Mouse (Mus musculus): Measurements from ENCODE around the gene Olfr765. TPM values are rescaled to one million over a fixed set of nuclear protein-coding genes. Genes with fewer than 3 reads are reported as not detected.
"Not testable (repeated sequence)": the region's sequence is repeated elsewhere in the genome, so short reads cannot be mapped to it uniquely, and the experiment has no call there.

The Olfr765 gene
- not detected for total RNA-seq (2021)
- long read RNA-seq, experiment 1, result 0 reads
- long read RNA-seq, experiment 2, result 0 reads

GRCm38 (mm10) chr10:129049898-129050297 is at the start of gene Olfr765:
Olfr765 (minus strand) TSS chr10:129049998.
- intact Hi-C loops (cut with DNase I; ENCODE audit: low total_unique reads), result not testable (repeated sequence)

GRCm38 (mm10) chr10:129099275-129099674 is 49.5 kb upstream of the Olfr765 start, which contains the start of gene Olfr768:
Olfr768 (minus strand) TSS chr10:129099375.
- intact Hi-C loops (cut with DNase I; ENCODE audit: low total_unique reads), result no loop called here

More at GRCm38 (mm10) chr10:129049898-129050297, at the start of gene Olfr765:
- DNase-seq, result not testable (repeated sequence)

GRCm38 (mm10) chr10:129082810-129083209 is 33.0 kb upstream of the Olfr765 start, which contains the start of gene Olfr767:
Olfr767 (minus strand) TSS chr10:129082910.
- intact Hi-C loops (cut with DNase I; ENCODE audit: low total_unique reads); DNase-seq: not testable (repeated sequence)

More at GRCm38 (mm10) chr10:129099275-129099674, 49.5 kb upstream of the Olfr765 start, which contains the start of gene Olfr768:
- DNase-seq, result no peak

GRCm38 (mm10) chr10:129068877-129069276 is 19.1 kb upstream of the Olfr765 start, which contains the start of gene Olfr766-ps1:
Olfr766-ps1 (minus strand) TSS chr10:129068977.
- DNase-seq, result no peak
- intact Hi-C loops (cut with DNase I; ENCODE audit: low total_unique reads), result no loop called here

- DNase-seq, result no peak
- intact Hi-C loops (cut with DNase I; ENCODE audit: low total_unique reads), result no loop called here
Measured at GRCm38 (mm10) chr10:129039796-129040195, 10.0 kb downstream of the Olfr765 start, which contains the start of gene Olfr764-ps1. Olfr764-ps1 (minus strand) TSS chr10:129039896.

- intact Hi-C loops (cut with DNase I; ENCODE audit: low total_unique reads), result no loop called here
- no peak for DNase-seq
Measured at GRCm38 (mm10) chr10:129028343-129028742, 21.5 kb downstream of the Olfr765 start.

GRCm38 (mm10) chr10:129026018-129026662 is 23.7 kb downstream of the Olfr765 start:
- DNase-seq, result no peak
- intact Hi-C loops (cut with DNase I; ENCODE audit: low total_unique reads), result no loop called here

- intact Hi-C loops (cut with DNase I; ENCODE audit: low total_unique reads), result no loop called here
Measured at GRCm38 (mm10) chr10:129023319-129023718, 26.5 kb downstream of the Olfr765 start.

GRCm38 (mm10) chr10:129014477-129014876 is 35.3 kb downstream of the Olfr765 start:
- intact Hi-C loops (cut with DNase I; ENCODE audit: low total_unique reads), result no loop called here
- no peak for DNase-seq

More at GRCm38 (mm10) chr10:129023319-129023718, 26.5 kb downstream of the Olfr765 start:
- DNase-seq, result no peak

GRCm38 (mm10) chr10:129011511-129011910 is 38.3 kb downstream of the Olfr765 start:
- intact Hi-C loops (cut with DNase I; ENCODE audit: low total_unique reads); DNase-seq: not testable (repeated sequence)

GRCm38 (mm10) chr10:129010288-129010841 is 39.4 kb downstream of the Olfr765 start, which contains the start of gene Olfr763:
Olfr763 (plus strand) TSS chr10:129010791.
- intact Hi-C loops (cut with DNase I; ENCODE audit: low total_unique reads), result no loop called here
- DNase-seq, result no peak

- intact Hi-C loops (cut with DNase I; ENCODE audit: low total_unique reads), result no loop called here
Measured at GRCm38 (mm10) chr10:129004032-129004920, 45.5 kb downstream of the Olfr765 start.

GRCm38 (mm10) chr10:128996523-128997040 is 53.2 kb downstream of the Olfr765 start:
- intact Hi-C loops (cut with DNase I; ENCODE audit: low total_unique reads), result no loop called here
- DNase-seq, result no peak

More at GRCm38 (mm10) chr10:129004032-129004920, 45.5 kb downstream of the Olfr765 start:
- no peak for DNase-seq

GRCm38 (mm10) chr10:128995796-128996195 is 54.0 kb downstream of the Olfr765 start:
- intact Hi-C loops (cut with DNase I; ENCODE audit: low total_unique reads), result no loop called here
- no peak for DNase-seq

Other genes with a start within 250 kb of the Olfr765 start
- gene Dnajc14, start 245.9 kb downstream of the Olfr765 start, total RNA-seq (2021), result 10 to 100 TPM; 23.3 to 24.5 TPM
- gene Tmem198b, start 245.6 kb downstream of the Olfr765 start, total RNA-seq (2021), result 1 to 10 TPM; 6.4 to 7.4 TPM
- 10 to 100 TPM; 33.3 to 36.3 TPM for gene Sarnp, start 232.7 kb downstream of the Olfr765 start, total RNA-seq (2021)
- gene Ormdl2, start 228.4 kb downstream of the Olfr765 start, total RNA-seq (2021), result 1 to 10 TPM; 5.8 to 6.3 TPM
- 1 to 10 TPM; 6.7 to 7.1 TPM for gene Gdf11, start 158.3 kb downstream of the Olfr765 start, total RNA-seq (2021)
- gene Cd63, start 149.0 kb downstream of the Olfr765 start, total RNA-seq (2021), result 100 to 1,000 TPM; 121 to 151 TPM
- 1 to 10 TPM; 5.6 to 7.7 TPM for gene Rdh5, start 127.1 kb downstream of the Olfr765 start, total RNA-seq (2021)
- gene Bloc1s1, start 126.0 kb downstream of the Olfr765 start, total RNA-seq (2021), result 100 to 1,000 TPM; 174 to 181 TPM
- gene Itga7, start 116.2 kb downstream of the Olfr765 start, total RNA-seq (2021), result 10 to 100 TPM; 88.7 to 94.7 TPM
- gene Mettl7b, start 89.0 kb downstream of the Olfr765 start, total RNA-seq (2021), result under 1 TPM in 1 of 2 experiments, not detected in 1; 0.16 TPM
- gene Olfr9, start 60.6 kb downstream of the Olfr765 start, total RNA-seq (2021), result not detected
- gene Olfr763, start 39.2 kb downstream of the Olfr765 start, total RNA-seq (2021), result not detected
- not detected for gene Olfr764-ps1, start 10.1 kb downstream of the Olfr765 start, total RNA-seq (2021)
- not detected for gene Olfr766-ps1, start 19.0 kb upstream of the Olfr765 start, total RNA-seq (2021)
- gene Olfr767, start 32.9 kb upstream of the Olfr765 start, total RNA-seq (2021), result not detected
- not detected for gene Olfr768, start 49.4 kb upstream of the Olfr765 start, total RNA-seq (2021)
- not detected for gene Olfr769, start 67.9 kb upstream of the Olfr765 start, total RNA-seq (2021)
- gene Olfr770, start 89.0 kb upstream of the Olfr765 start, total RNA-seq (2021), result not detected
- gene Olfr771, start 114.8 kb upstream of the Olfr765 start, total RNA-seq (2021), result not detected
- gene Olfr772, start 127.9 kb upstream of the Olfr765 start, total RNA-seq (2021), result not detected
- not detected for gene Olfr773, start 137.4 kb upstream of the Olfr765 start, total RNA-seq (2021)
- gene Olfr774, start 186.2 kb upstream of the Olfr765 start, total RNA-seq (2021), result not detected
- not detected for gene Olfr775, start 198.4 kb upstream of the Olfr765 start, total RNA-seq (2021)
- gene Olfr776, start 209.1 kb upstream of the Olfr765 start, total RNA-seq (2021), result not detected
- not detected for gene Olfr777, start 221.5 kb upstream of the Olfr765 start, total RNA-seq (2021)